Mouse (Mus musculus): ENCODE measurements around the gene B230217C12Rik.

The B230217C12Rik gene

DNA sequence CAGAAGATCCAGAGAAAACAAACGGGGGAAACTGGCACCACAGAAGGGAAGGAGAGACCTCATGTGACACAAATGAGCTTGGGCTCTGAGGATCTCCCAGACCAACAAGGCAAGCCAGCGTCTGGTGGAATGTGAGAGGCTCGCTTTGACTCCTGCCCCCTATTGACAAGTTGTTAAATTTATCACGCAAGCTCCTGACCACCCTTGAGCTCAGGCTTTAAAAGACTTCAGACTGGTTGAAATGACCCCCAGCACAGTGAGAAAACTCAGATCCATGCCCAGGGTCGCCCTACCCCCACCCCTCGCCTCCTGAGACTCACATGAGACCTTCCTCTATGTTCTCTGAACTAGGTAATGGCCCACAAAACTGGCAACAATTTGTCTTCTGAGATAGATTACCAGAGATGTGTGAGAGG lies at the start of gene B230217C12Rik:
Gene B230217C12Rik, plus strand, starts transcription at position 242 of the 416 bp plus-strand sequence.
- no peak for DNase-seq

DNA sequence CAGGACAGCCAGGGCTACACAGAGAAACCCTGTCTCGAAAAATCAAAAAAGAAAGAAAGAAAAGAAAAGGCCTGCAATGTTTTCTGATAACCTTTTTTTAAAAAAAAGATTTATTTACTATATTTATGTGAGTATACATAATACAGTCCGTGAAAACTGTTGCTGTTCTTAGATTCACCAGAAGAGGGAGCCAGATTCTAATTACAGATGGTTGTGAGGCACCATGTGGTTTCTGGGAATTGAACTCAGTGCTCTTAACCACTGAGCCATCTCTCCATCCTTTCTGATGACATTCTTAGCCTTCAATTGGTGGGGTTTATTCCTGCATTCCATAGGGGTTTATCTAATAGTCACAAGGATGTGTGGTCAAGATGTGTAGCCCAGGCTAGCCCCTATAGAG lies 47.4 kb upstream of the B230217C12Rik start:
- DNase-seq: peak in 1 of 2 experiments; percentile 44

DNA sequence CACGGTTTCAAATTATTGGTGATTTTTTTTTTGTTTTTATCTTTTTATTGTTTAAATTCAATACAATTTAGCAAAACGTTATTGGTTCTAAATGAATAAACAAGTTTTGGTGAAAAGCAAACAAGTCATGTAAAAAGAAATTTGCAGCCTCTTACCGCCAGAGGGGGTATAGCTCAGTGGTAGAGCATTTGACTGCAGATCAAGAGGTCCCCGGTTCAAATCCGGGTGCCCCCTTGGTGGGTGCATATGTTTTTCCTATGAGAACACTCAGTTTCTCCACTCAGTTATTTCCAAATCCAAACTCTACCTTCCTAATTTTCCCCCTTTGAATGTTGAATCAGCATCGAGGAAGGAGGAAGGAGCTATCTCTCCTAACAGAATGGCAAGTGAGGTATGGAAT lies 43.7 kb upstream of the B230217C12Rik start:
- DNase-seq: peak in 1 of 2 experiments; percentile 73

DNA sequence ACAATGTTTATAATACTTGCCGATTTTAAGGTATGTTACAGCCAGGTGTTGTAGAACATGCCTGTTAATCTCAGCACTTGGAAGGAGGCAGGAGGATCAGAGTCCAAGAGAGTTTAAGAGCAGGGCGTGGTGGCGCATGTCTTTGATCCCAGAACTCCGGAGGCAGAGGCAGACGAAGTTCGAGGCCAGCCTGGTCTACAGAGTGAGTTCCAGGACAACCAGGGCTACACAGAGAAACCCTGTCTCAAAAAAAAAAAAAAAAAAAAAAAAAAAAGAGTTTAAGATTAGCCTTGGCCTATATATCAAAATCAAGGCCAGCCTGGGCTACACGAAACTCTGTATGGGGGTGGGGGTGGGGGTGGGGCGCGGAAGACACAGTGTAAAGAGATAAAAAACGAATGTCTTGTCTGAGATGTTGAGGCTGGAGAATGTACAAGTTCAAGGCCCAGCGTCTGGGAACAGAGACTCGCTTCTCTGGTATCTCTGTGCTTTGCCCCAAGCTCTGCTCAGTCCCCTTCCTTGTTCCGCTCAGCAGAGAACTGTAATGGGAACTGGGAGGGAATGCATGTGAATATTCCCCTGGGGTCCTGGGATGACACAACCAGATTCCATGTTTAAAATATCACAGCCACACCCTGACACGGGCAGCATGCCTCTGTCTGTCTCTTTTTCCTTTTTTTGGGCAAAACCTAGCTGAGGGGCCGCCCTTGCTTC lies 43.1 kb upstream of the B230217C12Rik start:
- DNase-seq: no peak

DNA sequence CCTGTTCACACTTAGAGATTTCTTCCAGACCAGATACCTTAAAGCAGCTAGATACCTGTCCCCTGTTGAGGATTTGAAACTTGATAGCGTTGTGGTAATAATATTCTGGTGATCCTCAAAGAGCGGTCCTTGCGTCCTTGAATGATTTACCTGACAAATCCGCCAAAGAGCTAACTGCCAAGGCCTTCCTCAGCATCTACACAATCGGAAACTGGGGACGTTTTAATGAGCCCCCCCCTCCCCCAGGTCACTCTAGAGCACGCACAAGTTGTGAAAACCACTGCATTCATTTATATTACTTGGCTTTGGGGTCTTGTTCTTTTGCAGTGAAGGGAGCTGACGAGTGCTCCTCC lies 42.5 kb upstream of the B230217C12Rik start:
- DNase-seq: no peak

DNA sequence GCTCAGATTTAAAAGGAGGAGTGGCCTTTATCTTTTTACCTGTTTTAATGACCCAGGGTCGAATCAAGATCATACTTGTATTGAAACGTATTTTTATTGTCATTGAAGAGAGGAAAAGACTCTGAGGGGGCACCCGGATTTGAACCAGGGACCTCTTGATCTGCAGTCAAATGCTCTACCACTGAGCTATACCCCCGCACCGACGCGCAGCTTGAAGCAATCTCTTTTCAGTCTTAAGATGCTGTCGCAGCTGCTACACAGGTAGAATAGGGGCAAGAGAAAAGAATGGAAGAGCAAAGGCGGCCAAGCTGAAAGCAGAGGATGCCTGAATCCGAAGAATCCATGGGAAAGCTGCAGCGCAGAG lies 41.8 kb upstream of the B230217C12Rik start, which contains the start of gene Lasp1:
Gene Lasp1, plus strand, starts transcription at position 219 of the 364 bp plus-strand sequence.
- DNase-seq: peak; percentile 87 to 88

DNA sequence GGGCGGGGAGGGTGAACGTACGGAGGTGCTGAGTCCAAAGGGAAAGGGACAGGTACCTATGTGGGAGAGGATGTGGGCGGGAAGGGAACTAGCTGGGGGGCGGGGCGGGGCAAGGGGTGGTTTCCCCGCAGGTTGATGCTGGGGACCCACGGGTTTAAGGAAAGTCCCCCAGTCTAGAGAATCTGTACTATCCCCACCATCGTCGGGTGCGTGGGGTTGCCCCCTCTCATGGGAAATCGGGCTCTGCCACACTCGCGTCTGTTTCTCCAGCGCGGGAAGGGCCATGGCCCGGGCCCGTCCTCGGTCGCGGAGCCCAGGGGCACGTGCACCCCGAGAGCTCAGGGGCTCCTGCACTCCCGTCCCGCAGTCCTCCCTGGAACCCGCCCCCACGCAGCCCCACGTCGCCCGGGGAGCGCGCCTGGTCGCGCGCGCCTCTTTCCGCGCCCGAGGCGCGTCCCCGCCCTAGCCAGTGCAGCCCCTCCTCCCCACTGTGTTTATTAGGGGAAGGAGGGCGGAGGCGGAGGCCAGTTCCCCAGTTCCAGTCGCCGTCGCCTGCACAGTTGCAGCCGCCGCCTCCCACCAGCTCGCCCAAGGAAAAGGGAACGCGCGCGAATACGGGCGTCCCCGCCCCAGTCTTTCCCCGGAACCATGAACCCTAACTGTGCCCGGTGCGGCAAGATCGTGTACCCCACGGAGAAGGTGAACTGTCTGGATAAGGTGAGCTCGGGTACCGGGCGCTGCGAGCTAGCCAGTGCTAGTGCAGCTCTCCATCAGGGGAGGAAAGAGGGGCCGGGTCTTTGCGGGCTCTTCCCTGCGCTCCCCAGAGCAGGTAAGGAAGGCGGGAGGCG lies 41.2 kb upstream of the B230217C12Rik start:
- DNase-seq: peak; percentile 84 to 85

DNA sequence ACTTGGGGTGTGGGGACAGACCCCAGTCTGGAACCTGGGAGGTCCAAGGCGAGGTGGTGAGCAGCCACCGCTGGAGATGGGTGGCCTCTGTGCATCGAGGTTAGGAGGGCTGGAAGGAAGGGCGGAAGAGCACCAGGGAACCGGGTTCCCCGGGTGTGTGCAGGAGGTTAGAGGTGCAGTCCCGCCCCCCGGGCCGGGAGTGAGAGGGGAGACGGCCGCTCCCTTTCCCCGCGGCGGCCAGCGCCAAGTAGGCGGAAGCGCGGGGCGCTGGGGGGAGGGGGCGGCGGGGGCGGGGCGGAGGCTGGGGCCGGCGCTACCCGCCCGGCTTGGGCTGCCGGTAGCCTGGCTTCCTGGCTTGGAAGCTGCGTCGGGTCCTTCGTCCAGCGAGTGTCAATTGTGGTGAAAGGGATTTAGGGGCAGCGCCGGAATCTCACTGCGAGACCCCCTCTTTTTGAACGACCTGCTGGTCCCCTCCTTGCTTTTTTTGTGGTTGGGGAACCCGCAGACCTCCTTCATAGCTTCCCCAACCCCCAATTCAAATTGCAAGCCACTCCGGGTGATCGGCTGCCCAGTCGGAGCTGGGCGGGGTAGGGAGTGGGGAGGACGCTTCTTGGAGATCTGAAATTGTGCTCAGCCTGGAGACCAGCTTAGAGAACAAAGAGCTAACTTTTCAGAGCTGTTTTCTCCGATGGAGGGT lies 40.4 kb upstream of the B230217C12Rik start:
- peak; percentile 76 to 78 for DNase-seq

DNA sequence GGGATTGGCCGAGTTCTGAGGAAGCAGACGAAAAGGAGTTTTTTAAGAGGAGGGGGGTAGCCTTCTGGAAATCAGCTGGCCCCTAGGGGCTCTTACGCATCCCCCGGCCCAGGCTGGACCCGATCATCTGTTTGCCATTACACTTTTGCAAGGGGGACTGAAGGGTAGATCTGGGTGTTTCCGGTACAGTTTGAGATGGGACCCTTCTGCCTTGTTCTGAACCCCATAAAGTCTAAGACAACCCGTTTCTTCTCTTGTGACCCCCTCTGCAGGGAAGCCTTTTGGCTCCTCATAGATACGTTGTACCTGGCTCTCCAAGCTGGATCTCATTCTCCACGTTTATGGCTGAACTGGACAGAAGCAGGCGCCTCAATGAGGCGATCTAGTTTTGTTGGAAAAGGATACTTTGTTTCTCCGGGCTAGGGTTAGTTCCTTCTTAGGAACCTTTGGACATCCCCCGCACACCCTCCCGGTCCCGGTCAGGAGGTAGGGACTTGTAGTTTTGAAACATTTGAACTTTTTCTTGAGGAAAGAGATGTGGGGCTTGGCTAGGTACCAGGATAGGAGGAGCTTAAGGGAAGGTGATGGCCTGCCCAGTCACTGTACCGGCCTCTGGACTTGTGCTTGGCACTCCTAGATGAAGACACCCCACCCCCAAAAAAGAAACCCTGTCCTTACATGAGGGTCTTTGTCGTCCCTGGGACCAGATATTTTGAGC lies 39.7 kb upstream of the B230217C12Rik start:
- peak; percentile 91 to 92 for DNase-seq

DNA sequence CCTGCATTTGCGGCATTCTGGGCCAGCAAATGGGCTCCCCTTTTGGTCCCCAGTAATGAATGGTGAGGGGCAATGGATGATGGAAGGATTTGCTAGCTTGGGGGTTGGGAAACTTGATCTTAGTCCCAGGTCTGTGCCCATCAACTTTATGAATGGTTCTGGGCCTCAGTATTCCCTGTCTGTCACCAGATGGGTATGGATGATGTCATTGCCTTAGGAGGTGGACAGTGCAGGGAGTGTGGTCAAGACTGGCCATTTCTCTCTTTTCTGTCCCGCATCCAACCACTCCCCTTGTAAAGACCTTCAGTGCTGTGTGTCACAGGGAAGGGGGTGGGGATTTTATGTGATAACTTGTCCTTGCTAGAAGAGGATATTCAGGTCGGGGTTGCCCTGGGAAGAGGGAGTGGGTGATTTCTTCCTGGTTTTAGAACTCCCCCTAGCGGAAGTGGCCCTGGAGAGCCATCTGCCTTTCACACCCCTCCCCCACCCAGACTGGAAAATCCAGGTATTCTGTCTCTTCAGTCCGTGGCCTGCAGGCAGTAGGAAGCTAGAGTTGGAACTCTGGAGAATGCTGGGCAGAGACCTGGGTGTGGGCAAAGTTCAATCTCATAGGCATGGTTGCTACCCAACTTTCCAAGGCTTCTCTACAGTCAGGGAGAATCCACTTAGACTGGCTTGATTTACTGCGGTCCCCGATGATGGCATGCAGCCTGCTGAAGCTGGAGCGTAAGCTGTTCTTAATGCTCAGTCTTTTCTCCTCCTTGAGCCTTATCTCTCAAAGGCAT lies 39.0 kb upstream of the B230217C12Rik start:
- peak; percentile 80 for DNase-seq

DNA sequence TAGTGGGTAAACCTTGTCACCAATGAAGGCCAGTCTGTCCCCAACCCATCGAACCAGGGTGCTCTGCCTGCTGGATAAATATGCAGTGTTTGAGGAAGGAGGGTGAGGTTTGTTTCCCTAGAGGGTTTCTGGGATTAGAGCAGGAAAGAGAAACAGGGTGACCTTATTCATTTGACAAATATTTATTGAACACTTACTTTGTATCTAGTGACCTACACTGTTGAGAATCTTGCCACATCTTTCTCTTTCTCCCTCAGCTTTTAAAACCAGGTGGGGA lies 38.4 kb upstream of the B230217C12Rik start:
- no peak for DNase-seq

DNA sequence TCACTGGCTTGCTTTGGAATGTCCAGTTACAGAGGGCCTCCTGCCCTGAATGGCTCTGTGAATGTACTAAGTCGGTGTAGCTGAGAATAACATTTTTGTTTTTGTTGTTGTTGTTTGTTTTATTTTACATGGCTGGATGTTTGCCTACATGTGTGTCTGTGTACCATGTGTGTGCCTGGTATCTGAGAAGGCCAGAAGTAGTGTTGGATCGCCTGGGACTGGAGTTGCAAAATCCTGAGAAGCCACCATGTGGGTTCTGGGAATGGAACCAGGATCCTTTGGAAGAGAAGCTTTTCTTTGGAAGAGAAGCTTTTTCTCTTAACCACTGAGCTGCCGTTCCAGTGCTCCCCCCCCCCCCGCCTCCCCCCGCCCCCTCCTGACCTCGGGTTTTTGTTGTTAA lies 38.1 kb upstream of the B230217C12Rik start:
- no peak for DNase-seq

DNA sequence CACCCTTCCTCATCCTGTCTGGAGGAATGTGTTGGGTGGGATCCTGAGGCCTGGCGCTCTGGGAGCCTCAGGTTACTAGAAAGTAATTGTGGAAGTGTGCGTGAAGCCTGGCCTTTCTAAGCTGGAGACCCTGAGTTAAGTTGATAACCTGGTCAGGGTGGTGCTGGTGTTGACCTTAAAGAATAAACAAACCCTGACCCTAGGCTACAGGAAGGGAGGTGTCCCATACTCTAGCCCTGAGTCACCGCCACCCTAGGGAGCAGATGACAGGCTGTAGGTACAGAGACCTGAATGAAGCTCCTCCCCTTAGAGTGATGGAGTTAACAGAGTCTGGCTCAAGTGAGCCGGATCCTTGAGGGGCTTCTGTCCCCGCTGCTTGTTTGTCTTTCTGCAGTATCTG lies 36.7 kb upstream of the B230217C12Rik start:
- DNase-seq: no peak

DNA sequence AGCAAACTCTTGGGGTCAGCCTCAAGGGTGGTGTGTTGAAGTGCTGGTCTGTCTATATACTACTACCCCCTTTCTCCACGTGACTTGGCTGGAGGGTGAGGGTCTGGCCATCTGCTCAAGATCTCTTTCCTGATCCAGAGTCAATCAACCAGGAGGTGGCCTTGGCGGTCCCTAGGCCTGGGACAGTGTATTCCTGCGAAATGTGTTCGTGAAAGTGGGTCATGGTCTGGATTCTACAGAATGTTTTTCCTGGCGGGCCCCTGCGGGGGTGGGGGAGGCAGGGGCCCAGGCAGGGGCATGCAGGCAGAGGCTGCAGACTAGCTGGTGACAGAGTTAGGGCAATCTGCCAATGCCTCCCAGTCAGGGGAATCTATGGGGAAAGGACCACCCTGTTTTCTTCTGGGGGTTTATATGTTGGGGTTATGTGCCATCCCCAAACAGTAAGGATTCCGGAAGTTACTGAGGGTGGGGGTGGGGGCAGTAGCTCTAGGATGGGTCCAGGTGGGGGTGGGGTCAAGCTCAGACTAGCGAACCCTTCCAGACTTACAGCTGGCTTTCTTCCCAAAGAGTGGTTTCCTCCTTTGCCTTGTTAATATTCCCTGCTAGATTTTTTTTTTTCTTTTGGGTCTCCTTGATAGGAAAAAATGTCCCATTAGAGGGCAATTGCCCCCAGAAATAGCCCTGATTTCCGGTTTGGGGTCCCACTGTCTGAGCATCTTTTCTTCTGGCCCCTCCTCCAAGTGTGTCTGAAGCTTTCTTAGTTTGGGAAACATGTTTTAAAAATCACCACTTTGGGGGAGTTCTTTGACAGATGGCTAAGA lies 35.5 kb upstream of the B230217C12Rik start:
- no peak for DNase-seq

DNA sequence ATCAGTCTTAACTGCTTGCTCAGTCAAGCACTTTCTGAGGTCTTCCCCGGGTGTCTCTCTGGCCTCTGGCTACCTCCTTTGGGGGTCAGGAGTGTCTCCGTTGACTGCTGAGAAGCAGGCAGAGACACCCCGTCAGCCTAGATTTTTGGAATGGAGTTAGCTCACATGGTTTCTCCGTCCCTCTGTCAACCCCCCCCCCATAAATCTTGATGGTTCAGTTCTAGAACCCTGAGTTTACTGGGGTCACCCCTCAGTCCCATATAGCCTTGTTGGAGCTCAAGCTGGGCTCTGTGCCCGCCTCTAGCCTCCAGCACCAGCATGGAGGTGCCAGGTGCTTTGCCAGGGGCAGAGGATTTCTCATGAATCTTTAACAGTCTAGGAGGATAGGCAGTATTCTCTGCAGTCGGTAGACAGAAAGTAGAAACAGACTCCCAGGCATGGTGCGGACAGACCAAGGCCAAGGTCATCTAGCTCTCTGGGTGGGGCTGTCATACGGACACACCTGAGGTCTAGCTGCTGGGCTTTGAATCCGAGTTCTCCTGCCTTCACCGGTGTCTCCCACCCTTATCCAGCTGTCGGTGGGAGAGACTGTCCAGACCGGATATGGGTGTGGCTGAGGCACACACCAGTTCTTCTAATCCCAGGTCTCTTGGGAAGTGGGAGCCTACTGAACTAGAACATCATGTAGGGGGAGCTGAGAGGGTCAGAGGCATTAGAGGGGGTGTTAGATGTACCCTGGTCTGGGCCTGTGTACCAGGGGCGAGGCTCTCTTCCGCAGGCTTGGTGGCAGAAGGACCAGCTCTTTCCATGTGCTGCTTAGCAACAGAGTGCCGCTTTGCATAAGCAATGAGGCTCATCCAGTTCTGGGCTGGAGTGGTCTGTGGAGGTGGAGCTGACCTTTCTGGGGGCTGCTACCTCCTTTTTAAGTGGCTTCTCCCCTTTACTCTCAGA lies 34.6 kb upstream of the B230217C12Rik start:
- DNase-seq: peak in 1 of 2 experiments; percentile 43

DNA sequence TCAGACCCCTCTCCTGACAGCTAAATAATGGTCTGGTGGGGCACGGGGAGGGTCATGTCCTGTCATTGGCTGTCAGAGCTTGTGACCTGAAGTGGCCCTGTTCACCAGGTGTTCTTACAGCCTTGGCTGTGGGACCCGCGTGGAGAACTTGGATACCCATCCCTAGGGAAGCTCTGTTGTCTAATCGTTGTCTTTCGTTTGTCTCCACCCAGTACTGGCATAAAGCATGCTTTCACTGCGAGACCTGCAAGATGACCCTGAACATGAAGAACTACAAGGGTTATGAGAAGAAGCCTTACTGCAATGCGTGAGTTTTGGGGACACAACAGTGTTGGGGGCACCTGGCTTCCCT lies 34.0 kb upstream of the B230217C12Rik start:
- DNase-seq: no peak

DNA sequence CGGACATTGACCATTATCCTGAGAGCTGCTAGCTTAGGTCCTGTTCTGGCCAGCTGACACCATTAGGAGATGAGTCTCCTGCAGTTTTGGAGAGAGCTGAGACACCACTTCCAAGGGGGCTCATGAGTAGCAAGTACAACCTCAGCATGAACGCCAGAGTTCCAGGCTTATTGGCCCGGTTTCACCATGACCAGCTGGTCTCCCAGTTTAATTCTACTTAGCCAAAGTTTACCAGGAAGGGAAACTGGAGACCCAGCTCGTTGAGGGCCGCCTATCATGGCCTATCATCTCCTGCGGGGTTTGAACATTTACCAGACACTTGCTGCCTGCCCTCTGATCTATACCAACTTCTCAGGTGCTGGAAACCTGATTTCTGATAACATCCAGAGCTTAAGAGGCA lies 33.0 kb upstream of the B230217C12Rik start:
- DNase-seq: no peak

DNA sequence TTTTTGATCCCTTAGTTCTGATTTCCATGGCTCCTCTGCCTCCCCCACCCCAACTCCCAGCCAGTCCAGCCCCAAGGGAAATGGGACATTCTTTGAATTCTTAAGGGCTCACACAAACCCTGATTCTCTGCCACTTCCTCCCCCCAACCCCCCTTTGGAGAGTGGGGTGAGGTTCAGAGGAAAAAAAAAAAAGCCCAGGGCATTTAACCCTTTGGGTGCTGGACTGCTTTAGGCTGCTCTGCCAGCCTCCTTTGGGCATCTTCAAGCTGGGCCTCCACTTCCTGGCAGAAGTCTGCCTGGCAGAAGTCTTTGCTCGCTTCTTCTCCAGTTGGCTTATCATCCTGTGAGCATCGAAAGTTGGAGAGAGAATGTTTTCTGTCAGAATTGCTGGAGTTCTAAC lies 32.5 kb upstream of the B230217C12Rik start:
- peak; percentile 57 to 78 for DNase-seq

DNA sequence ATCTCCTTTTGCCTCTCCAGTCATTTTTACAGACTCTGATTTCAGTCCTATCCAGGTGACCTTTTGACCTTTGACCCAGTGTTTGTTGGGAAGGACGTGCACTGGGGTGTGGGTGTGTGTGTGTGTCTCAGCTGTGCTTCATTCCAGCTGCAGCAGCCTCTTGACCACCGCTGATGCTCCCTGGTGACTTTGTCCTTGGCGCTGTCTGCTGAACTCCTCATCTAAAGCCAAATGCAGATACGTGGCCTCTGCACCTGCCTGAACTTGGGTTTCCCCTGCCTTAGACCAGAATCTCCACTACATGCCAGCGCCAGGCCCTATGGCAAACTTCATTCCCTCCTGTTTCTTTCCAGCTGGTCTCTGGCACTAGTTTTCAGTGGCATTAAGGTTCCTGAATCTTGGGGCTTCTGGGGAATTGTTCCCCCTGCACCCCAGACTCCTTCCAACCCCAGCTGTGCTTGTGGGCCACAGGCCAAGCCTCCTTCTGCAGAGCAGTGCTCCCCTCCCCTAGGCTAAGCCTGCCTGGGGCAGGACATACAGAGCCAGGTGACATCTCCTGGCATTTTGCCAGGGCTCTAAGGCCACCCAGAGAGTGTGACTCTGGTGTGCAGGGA lies 31.9 kb upstream of the B230217C12Rik start:
- DNase-seq: peak in 1 of 2 experiments; percentile 46

Data from kidney, adult 8-10 months (tissue).